Mouse (Mus musculus): Measurements from ENCODE around the gene Ces2b. TPM values are rescaled to one million over a fixed set of nuclear protein-coding genes. Genes with fewer than 3 reads are reported as not detected.

Gene Ces2b
- polyA plus RNA-seq (2015; fragmentation: Nextera tagmentation; extraction: Ambion mirVana) = 0.05 and 0.10 TPM in 2 replicates

- Histone ChIP-seq H3K4me1 (no peaks in the 10 kb centered on the region), H3K4me3 (no peak within 1 kb of the TSS), H3K27ac (replicated peaks) (no peak within 1 kb of the TSS), H3K4me2 (no peak within 1 kb of the TSS), H3K9ac (no peak within 1 kb of the TSS), H3K9me3 (no peaks in the 10 kb centered on the region), H3K36me3 (no peaks in the 10 kb centered on the region), H3K27me3 (replicated peaks) (no peaks in the 10 kb centered on the region)
- no peak for ATAC-seq (ENCODE audit: extremely low read depth, insufficient number of reproducible peaks, low FRiP score, low TSS enrichment)
- 57% methylated on average over 5 of the region's 5 CpGs for WGBS
Measured at GRCm38 (mm10) chr8:104831440-104831839, at the start of gene Ces2b. Gene Ces2b, plus strand, starts transcription at chr8:104831572.

GRCm38 (mm10) chr8:104787049-104787448 lies 44.3 kb upstream of the Ces2b start:
- H3K27ac ChIP-seq (replicated peaks) = no peak overlapping the region
- H3K36me3 ChIP-seq = no peaks in the 10 kb centered on the region
- ATAC-seq (ENCODE audit: extremely low read depth, insufficient number of reproducible peaks, low FRiP score, low TSS enrichment) = no peak
- H3K4me3 ChIP-seq = no peak overlapping the region
- no peak overlapping the region for H3K4me2 ChIP-seq
- H3K27me3 ChIP-seq (replicated peaks) = no peaks in the 10 kb centered on the region
- H3K9me3 ChIP-seq = peaks cover 4% of the 10 kb centered on the region; the same call in 1 of the 2 replicates
- no peak overlapping the region for H3K9ac ChIP-seq
- 47% methylated on average over 1 of the region's 1 CpGs for WGBS
- H3K4me1 ChIP-seq = no peaks in the 10 kb centered on the region

- WGBS = 56% methylated on average over 2 of the region's 2 CpGs
- ATAC-seq (ENCODE audit: extremely low read depth, insufficient number of reproducible peaks, low FRiP score, low TSS enrichment) = no peak
Measured at GRCm38 (mm10) chr8:104788929-104789328, 42.4 kb upstream of the Ces2b start.

GRCm38 (mm10) chr8:104789886-104790680 lies 41.3 kb upstream of the Ces2b start:
- Histone ChIP-seq H3K9me3 (no peaks in the 10 kb centered on the region), H3K27me3 (replicated peaks) (0 out of 2 replicates have a peak, but pooled peaks cover 3% of the 10 kb centered on the region), H3K36me3 (no peaks in the 10 kb centered on the region), H3K4me3 (no peak overlapping the region), H3K27ac (replicated peaks) (no peak overlapping the region), H3K4me2 (no peak overlapping the region), H3K4me1 (no peaks in the 10 kb centered on the region), H3K9ac (no peak overlapping the region)
- ATAC-seq (ENCODE audit: extremely low read depth, insufficient number of reproducible peaks, low FRiP score, low TSS enrichment) = no peak
- 47% methylated on average over 3 of the region's 3 CpGs for WGBS

More at GRCm38 (mm10) chr8:104788929-104789328, 42.4 kb upstream of the Ces2b start:
- H3K36me3 ChIP-seq = no peaks in the 10 kb centered on the region
- H3K27me3 ChIP-seq (replicated peaks) = no peaks in the 10 kb centered on the region
- H3K4me3 ChIP-seq = no peak overlapping the region
- no peaks in the 10 kb centered on the region for H3K9me3 ChIP-seq
- H3K4me1 ChIP-seq = no peaks in the 10 kb centered on the region
- no peak overlapping the region for H3K9ac ChIP-seq
- no peak overlapping the region for H3K4me2 ChIP-seq
- no peak overlapping the region for H3K27ac ChIP-seq (replicated peaks)

GRCm38 (mm10) chr8:104799385-104799784 lies 32.0 kb upstream of the Ces2b start:
- H3K9ac ChIP-seq = no peak overlapping the region
- H3K27me3 ChIP-seq (replicated peaks) = 0 out of 2 replicates have a peak, but pooled peaks cover 4% of the 10 kb centered on the region
- no peaks in the 10 kb centered on the region for H3K36me3 ChIP-seq
- H3K27ac ChIP-seq (replicated peaks) = no peak overlapping the region
- H3K4me3 ChIP-seq = no peak overlapping the region
- H3K9me3 ChIP-seq = no peaks in the 10 kb centered on the region
- no peaks in the 10 kb centered on the region for H3K4me1 ChIP-seq
- no peak overlapping the region for H3K4me2 ChIP-seq
- WGBS = 87% methylated on average over 1 of the region's 1 CpGs
- ATAC-seq (ENCODE audit: extremely low read depth, insufficient number of reproducible peaks, low FRiP score, low TSS enrichment) = no peak

GRCm38 (mm10) chr8:104806127-104806526 lies 25.2 kb upstream of the Ces2b start:
- Histone ChIP-seq H3K36me3 (no peaks in the 10 kb centered on the region), H3K9me3 (no peaks in the 10 kb centered on the region), H3K4me1 (no peaks in the 10 kb centered on the region), H3K4me3 (no peak overlapping the region), H3K9ac (no peak overlapping the region), H3K4me2 (no peak overlapping the region), H3K27me3 (replicated peaks) (no peaks in the 10 kb centered on the region), H3K27ac (replicated peaks) (no peak overlapping the region)
- no peak for ATAC-seq (ENCODE audit: extremely low read depth, insufficient number of reproducible peaks, low FRiP score, low TSS enrichment)
- WGBS = 33% methylated on average over 2 of the region's 2 CpGs

GRCm38 (mm10) chr8:104808542-104809413 lies 22.6 kb upstream of the Ces2b start:
- no peaks in the 10 kb centered on the region for H3K9me3 ChIP-seq
- no peak overlapping the region for H3K4me3 ChIP-seq
- H3K4me1 ChIP-seq = no peaks in the 10 kb centered on the region
- no peak overlapping the region for H3K27ac ChIP-seq (replicated peaks)
- no peak for ATAC-seq (ENCODE audit: extremely low read depth, insufficient number of reproducible peaks, low FRiP score, low TSS enrichment)
- H3K27me3 ChIP-seq (replicated peaks) = no peaks in the 10 kb centered on the region
- H3K4me2 ChIP-seq = no peak overlapping the region
- H3K9ac ChIP-seq = no peak overlapping the region
- H3K36me3 ChIP-seq = no peaks in the 10 kb centered on the region
- WGBS = 73% methylated on average over 7 of the region's 7 CpGs

GRCm38 (mm10) chr8:104809436-104809835 lies 21.9 kb upstream of the Ces2b start:
- no peak for ATAC-seq (ENCODE audit: extremely low read depth, insufficient number of reproducible peaks, low FRiP score, low TSS enrichment)
- Histone ChIP-seq H3K4me2 (no peak overlapping the region), H3K9me3 (no peaks in the 10 kb centered on the region), H3K27ac (replicated peaks) (no peak overlapping the region), H3K9ac (no peak overlapping the region), H3K4me1 (no peaks in the 10 kb centered on the region), H3K27me3 (replicated peaks) (no peaks in the 10 kb centered on the region), H3K4me3 (no peak overlapping the region), H3K36me3 (no peaks in the 10 kb centered on the region)
- 82% methylated on average over 3 of the region's 3 CpGs for WGBS

GRCm38 (mm10) chr8:104826912-104827311 lies 4.5 kb upstream of the Ces2b start:
- no peak for ATAC-seq (ENCODE audit: extremely low read depth, insufficient number of reproducible peaks, low FRiP score, low TSS enrichment)
- H3K27me3 ChIP-seq (replicated peaks) = no peaks in the 10 kb centered on the region
- H3K36me3 ChIP-seq = no peaks in the 10 kb centered on the region
- H3K4me2 ChIP-seq = no peak overlapping the region
- H3K27ac ChIP-seq (replicated peaks) = no peak overlapping the region
- no peaks in the 10 kb centered on the region for H3K9me3 ChIP-seq
- no peak overlapping the region for H3K9ac ChIP-seq
- no peak overlapping the region for H3K4me3 ChIP-seq
- WGBS = 62% methylated on average over 1 of the region's 1 CpGs
- H3K4me1 ChIP-seq = no peaks in the 10 kb centered on the region

- H3K36me3 ChIP-seq = no peaks in the 10 kb centered on the region
- ATAC-seq (ENCODE audit: extremely low read depth, insufficient number of reproducible peaks, low FRiP score, low TSS enrichment) = no peak
- no peak overlapping the region for H3K9ac ChIP-seq
- 63% methylated on average over 3 of the region's 3 CpGs for WGBS
- H3K4me2 ChIP-seq = no peak overlapping the region
- H3K27me3 ChIP-seq (replicated peaks) = no peaks in the 10 kb centered on the region
- no peak overlapping the region for H3K4me3 ChIP-seq
- H3K27ac ChIP-seq (replicated peaks) = no peak overlapping the region
- no peaks in the 10 kb centered on the region for H3K9me3 ChIP-seq
- no peaks in the 10 kb centered on the region for H3K4me1 ChIP-seq
Measured at GRCm38 (mm10) chr8:104828221-104828620, 3.2 kb upstream of the Ces2b start.

- Histone ChIP-seq H3K9ac (no peak overlapping the region), H3K36me3 (no peaks in the 10 kb centered on the region), H3K4me3 (no peak overlapping the region), H3K4me2 (no peak overlapping the region), H3K4me1 (no peaks in the 10 kb centered on the region), H3K9me3 (no peaks in the 10 kb centered on the region), H3K27me3 (replicated peaks) (no peaks in the 10 kb centered on the region), H3K27ac (replicated peaks) (no peak overlapping the region)
- no peak for ATAC-seq (ENCODE audit: extremely low read depth, insufficient number of reproducible peaks, low FRiP score, low TSS enrichment)
- WGBS = 78% methylated on average over 3 of the region's 3 CpGs
Measured at GRCm38 (mm10) chr8:104841360-104842078, 10.1 kb downstream of the Ces2b start.

Measured in heart, embryonic 13.5 days (tissue).